Mouse (Mus musculus) E14TG2a.4 (cell line): Measurements from ENCODE around the gene Med19.

Experiments
- H3K27me3 ChIP-seq: 2 replicates; pipeline ENCODE4 v1.6.1; 2014; ENCODE audit warnings: low read length, control low read depth; ENCODE audit not compliant: insufficient read depth
- H3K36me3 ChIP-seq: 2 replicates; pipeline ENCODE4 v1.6.1; 2014; ENCODE audit warnings: low read length, control low read depth; ENCODE audit not compliant: insufficient read depth
- H3K4me1 ChIP-seq: replicated peaks from 2 replicates; pipeline ENCODE4 v1.6.1; 2014; ENCODE audit warnings: low read depth, low read length, control low read depth
- H3K4me3 ChIP-seq: replicated peaks from 2 replicates; pipeline ENCODE4 v1.5.1; 2014; ENCODE audit warnings: mild to moderate bottlenecking, low read length
- H3K9me3 ChIP-seq: 2 replicates; pipeline ENCODE4 v1.6.1; 2014; ENCODE audit warnings: low read length, control low read depth
- CTCF ChIP-seq: conservative IDR thresholded peaks from 2 replicates; pipeline ENCODE4 v1.5.1; 2014; ENCODE audit warnings: low read length
- NANOG ChIP-seq: IDR thresholded peaks from 2 replicates; pipeline ENCODE4 v1.6.1; 2014; ENCODE audit warnings: borderline replicate concordance, low read length, mixed read lengths
- POU5F1 ChIP-seq: IDR thresholded peaks from 2 replicates; pipeline ENCODE4 v1.6.1; 2014; ENCODE audit warnings: low read length, borderline replicate concordance

Gene Med19

DNA sequence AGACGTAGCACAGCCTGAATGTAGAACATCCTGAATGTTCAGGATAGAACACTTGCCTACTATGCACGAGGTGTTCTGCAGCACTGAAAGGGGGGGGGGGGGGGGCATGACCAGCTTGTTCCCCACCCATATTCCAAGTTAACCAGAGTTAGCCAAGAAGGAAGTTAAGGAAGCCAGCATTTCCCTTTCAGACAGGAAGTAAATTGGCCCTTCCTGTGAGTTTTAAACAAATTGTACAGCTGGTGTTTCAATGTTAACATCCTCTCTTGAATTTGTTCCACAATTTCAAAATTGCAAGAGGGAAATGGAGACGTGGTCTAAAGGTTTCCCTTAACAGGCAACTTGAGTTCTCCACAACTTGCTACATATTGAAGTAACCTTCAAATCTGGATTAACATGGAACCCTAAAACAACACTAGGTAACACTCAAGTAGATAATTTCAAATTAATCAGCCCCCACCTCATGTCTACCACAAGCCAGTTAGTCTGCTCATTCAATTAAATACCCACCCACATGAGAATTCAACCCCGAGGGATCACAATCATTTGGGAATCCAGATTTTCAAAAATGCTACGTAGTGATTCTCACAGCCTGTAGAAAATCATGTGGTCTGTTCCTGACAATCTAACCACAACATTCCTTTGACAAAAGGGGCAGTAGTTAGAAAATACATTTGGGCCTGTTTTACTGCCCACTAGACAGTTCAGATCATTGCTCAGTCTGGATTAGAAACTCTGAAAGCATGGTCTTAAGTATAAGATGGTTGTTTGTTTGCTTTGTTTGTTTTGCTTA, 39.6 kb upstream of the Med19 start:
- peaks cover 12% of the 10 kb centered on the region for H3K36me3 ChIP-seq
- H3K4me3 ChIP-seq, result no peak overlapping the region
- no peaks in the 10 kb centered on the region for H3K9me3 ChIP-seq
- peaks cover 93% of the 10 kb centered on the region for H3K4me1 ChIP-seq
- no peaks in the 10 kb centered on the region for H3K27me3 ChIP-seq
- TF ChIP-seq CTCF (no peak), NANOG (no peak), POU5F1 (no peak)

GRCm38 (mm10) chr2:84640833-84641232, 37.4 kb upstream of the Med19 start:
- Histone ChIP-seq H3K36me3 (peaks cover 12% of the 10 kb centered on the region), H3K4me3 (no peak overlapping the region), H3K9me3 (no peaks in the 10 kb centered on the region), H3K4me1 (peaks cover 83% of the 10 kb centered on the region), H3K27me3 (no peaks in the 10 kb centered on the region)
- TF ChIP-seq CTCF (no peak), NANOG (no peak), POU5F1 (no peak)

GRCm38 (mm10) chr2:84646138-84646537, 32.1 kb upstream of the Med19 start:
- no peaks in the 10 kb centered on the region for H3K9me3 ChIP-seq
- H3K27me3 ChIP-seq, result no peaks in the 10 kb centered on the region
- no peak overlapping the region for H3K4me3 ChIP-seq
- TF ChIP-seq NANOG, result no peak
- no peak for TF ChIP-seq POU5F1
- no peak for TF ChIP-seq CTCF
- H3K36me3 ChIP-seq, result peaks cover 16% of the 10 kb centered on the region
- H3K4me1 ChIP-seq, result peaks cover 74% of the 10 kb centered on the region

DNA sequence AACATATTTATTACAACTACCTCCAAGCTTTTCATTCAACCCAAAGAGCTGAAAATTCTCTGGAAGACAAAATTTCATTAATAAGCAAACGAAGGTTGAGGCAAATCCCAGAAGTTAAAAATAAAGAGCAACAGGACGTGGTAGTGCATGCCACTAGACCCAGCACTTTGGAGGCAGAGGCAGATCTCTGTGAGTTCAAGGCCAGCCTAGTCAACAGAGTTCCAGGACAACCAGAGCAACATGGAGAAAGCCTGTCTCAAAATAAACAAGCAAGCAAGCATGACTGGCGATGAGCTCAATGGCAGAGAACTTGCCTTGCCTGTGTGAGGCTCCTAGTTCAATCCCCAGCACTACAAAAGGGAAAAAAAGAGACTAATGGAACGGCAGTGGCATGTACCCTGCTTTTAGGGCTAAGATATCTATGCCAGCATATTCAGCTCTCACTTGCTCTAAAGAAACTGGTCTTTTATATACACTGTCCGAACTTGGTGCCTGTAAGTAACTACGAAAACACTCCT, 31.1 kb upstream of the Med19 start:
- TF ChIP-seq CTCF (no peak), NANOG (no peak), POU5F1 (no peak)
- no peaks in the 10 kb centered on the region for H3K9me3 ChIP-seq
- H3K4me1 ChIP-seq, result peaks cover 66% of the 10 kb centered on the region
- H3K36me3 ChIP-seq, result peaks cover 13% of the 10 kb centered on the region
- H3K27me3 ChIP-seq, result no peaks in the 10 kb centered on the region
- no peak overlapping the region for H3K4me3 ChIP-seq

DNA sequence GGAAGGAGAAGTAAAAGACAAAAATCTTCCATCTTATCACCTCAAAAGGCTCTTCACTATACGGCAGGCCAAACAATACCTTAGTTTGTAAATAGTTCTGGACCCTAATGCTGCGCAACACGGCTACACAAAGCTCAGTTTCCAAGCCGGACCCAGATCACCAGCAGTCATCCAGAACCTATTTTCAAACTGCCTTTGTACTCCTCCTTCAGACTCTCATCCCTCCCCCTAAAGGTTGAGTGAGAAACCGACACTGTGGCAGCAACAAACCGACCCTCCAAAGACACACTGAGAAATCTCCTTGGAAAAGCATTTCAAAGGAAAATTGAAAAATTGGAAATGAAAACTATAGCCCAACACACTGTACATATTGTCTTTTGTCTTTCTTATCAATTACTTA, 29.8 kb upstream of the Med19 start:
- Histone ChIP-seq H3K4me1 (peaks cover 55% of the 10 kb centered on the region), H3K36me3 (0 out of 2 replicates have a peak, but pooled peaks cover 10% of the 10 kb centered on the region), H3K4me3 (peak overlapping the region; percentile 89), H3K27me3 (no peaks in the 10 kb centered on the region), H3K9me3 (no peaks in the 10 kb centered on the region)
- no peak for TF ChIP-seq POU5F1
- no peak for TF ChIP-seq CTCF
- TF ChIP-seq NANOG, result no peak

DNA sequence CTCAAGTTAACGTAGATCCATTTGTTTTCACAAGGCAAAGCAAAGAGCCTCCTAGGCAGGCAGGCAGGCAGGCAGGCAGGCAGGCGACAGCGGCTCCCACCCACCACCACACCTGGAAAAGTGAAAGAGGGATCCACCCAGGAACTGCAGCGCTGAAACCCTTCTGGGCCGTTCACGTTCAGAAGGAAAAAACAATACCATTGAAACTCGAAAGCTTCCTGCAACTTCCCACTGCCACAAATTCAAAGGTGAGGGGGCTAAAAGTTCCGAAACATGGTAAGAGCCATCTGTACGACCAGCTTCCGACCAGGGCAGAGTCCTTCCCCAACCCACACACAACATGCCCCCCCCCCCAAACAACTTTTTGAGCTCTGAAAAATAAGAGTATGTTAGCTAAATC, 28.5 kb upstream of the Med19 start:
- Histone ChIP-seq H3K4me1 (peaks cover 42% of the 10 kb centered on the region), H3K9me3 (no peaks in the 10 kb centered on the region), H3K27me3 (no peaks in the 10 kb centered on the region), H3K4me3 (peak overlapping the region; percentile 89), H3K36me3 (0 out of 2 replicates have a peak, but pooled peaks cover 10% of the 10 kb centered on the region)
- TF ChIP-seq NANOG (no peak), CTCF (no peak), POU5F1 (no peak)

GRCm38 (mm10) chr2:84650464-84651195, 27.6 kb upstream of the Med19 start, which contains the start of gene Ctnnd1:
Gene Ctnnd1 (minus strand): TSS chr2:84650765.
- Histone ChIP-seq H3K9me3 (no peaks in the 10 kb centered on the region), H3K27me3 (no peaks in the 10 kb centered on the region), H3K4me3 (peak within 1 kb of the TSS; percentile 89), H3K4me1 (peaks cover 42% of the 10 kb centered on the region), H3K36me3 (0 out of 2 replicates have a peak, but pooled peaks cover 10% of the 10 kb centered on the region)
- TF ChIP-seq POU5F1 (no peak), NANOG (no peak), CTCF (no peak)

DNA sequence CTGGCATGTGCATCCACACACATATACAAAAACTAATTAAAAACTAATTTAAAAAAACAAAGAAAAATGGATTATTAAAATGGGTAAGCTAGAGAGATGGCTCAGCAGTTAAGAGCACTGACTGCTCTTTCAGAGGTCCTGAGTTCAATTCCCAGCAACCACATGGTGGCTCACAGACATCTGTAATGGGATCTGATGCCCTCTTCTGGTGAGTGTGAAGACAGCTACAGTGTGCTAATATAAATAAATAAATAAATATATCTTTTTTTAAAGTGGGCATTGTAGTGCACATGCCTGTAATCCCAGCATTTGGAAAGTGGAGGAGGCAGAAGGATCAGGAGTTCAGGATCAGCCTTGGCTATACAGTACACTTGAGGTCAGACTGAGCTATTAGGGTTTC, 24.8 kb upstream of the Med19 start:
- Histone ChIP-seq H3K9me3 (peaks cover 5% of the 10 kb centered on the region; the same call in 1 of the 2 replicates), H3K27me3 (peaks cover 10% of the 10 kb centered on the region), H3K36me3 (no peaks in the 10 kb centered on the region), H3K4me3 (no peak overlapping the region), H3K4me1 (peaks cover 17% of the 10 kb centered on the region)
- TF ChIP-seq NANOG (no peak), POU5F1 (no peak), CTCF (peak; percentile 29; the same call in 1 of the 2 replicates)
